Mouse (Mus musculus): Measurements from ENCODE around the gene Pcbp3.

DNA sequence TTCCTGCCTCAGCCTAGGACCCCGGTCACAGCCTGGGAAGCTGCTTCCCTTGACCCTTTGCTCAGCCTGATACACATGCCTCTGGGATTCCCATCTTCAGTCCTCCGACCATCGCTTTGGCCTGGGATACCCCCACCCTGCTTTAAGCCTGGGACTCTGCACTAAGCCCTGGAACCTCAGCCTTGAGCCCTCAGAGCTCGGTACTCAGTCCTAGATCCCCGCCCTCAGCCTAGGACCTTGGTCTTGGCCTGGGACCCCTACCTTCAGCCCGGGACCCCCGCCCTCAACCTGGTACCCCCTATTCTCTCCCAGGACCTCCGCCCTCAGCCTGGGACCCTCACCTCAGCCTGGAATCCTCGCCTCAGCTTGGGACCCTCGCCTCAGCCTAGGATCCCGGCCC, 531 bp downstream of the Pcbp3 start:
- TF ChIP-seq CTCF (IDR thresholded peaks at IDR 0.05; ENCODE audit: extremely low read depth, insufficient read length, insufficient replicate concordance, low read depth, low read length) (no peak), POLR2A (IDR thresholded peaks at IDR 0.05; ENCODE audit: low read depth, low read length) (no peak)
